Mouse (Mus musculus) bone marrow, adult 2 months (tissue): Measurements from ENCODE around the gene Bcr.

Experiments
- CTCF ChIP-seq: fragments of 200-500 bp; IDR thresholded peaks from 2 replicates; pipeline ENCODE4 v1.5.1; 2011; ENCODE audit warnings: low read length, control low read depth; ENCODE audit not compliant: control insufficient read depth, insufficient read depth
- POLR2A ChIP-seq: fragments of 200-500 bp; IDR thresholded peaks from 2 replicates; pipeline ENCODE4 v1.6.1; 2011; ENCODE audit warnings: low read depth, mild to moderate bottlenecking, control low read depth, low read length, borderline replicate concordance; ENCODE audit not compliant: control insufficient read depth

DNA sequence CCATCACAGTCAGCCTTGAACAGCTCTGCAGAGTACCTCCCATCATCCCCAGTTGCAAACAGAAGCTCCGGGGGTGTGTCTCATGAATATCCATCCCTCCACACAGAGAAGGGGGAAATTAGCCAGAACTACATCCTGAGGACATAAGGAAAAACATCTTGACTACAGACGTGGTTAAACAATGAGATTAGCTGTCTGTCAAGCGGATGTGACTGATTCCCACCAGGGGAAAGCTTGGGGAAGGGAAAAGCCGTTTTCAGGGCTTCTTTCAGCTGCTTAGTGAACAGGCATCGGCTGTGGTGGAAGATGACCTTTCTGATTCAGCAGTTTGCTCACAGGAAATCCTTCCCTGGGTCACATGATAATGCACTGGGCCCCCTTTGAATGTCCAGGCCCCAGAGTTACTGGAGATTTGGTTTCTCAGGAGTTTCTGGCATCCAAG, 46.6 kb downstream of the Bcr start:
- no peak for TF ChIP-seq CTCF
- TF ChIP-seq POLR2A: no peak
